Mouse (Mus musculus) urinary bladder, postnatal 4 days (tissue): ENCODE results near the gene Arhgef5.

Experiments used
- DNase-seq, 2 experiments: peaks; one replicate each; pipeline ENCODE4 v3.0.0; 2021 to 2022; ENCODE audit warnings: low spot score in 2 of 2

Arhgef5 gene

DNA sequence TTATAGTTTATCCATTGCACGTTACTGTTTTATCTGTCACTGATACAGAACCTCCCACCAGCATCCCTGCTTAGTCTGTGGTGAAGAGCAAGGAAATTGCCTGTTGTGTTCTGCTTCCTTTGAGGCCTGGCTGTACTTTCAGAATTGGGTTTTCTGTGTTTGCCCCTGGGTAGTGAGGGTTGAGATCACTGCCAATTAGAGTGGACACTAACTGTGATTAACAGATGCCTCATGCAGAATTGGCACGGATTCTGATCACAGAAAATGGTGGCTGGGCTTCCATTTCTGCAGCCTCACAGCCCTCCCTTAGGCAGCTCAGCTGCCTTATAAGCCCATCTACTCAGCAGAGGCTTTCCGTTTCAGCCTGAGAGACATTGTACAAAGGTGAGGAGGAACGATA is 68.1 kb downstream of the Arhgef5 start:
- no peak for DNase-seq

DNA sequence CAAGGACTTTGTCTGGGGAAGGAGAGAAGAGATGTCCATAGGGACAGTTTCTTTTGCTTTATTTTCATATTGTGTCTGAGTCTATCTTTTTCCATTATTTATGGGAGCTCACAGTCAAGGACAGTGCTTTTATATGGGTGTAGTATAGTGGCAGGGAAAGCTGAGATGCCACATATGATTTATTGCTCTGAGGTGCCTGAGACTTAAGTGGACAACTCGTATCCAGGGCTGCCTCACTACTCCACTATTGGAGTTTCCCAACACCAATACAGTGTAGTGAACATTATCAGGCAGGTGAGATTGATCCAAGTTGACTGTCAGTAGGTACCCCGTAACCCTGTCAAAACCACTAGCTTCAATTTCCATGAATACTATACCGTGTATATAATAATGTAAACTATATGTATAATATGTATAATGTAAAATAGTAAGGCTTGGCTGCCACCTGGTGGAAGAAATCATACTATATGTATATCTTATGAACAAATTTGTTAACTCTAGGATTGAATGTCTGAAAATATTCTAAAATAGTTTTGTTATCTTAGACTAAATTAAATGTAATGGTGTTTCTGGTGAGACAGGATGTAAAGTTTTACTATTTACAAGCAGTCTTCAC is 70.3 kb downstream of the Arhgef5 start:
- DNase-seq: no peak

DNA sequence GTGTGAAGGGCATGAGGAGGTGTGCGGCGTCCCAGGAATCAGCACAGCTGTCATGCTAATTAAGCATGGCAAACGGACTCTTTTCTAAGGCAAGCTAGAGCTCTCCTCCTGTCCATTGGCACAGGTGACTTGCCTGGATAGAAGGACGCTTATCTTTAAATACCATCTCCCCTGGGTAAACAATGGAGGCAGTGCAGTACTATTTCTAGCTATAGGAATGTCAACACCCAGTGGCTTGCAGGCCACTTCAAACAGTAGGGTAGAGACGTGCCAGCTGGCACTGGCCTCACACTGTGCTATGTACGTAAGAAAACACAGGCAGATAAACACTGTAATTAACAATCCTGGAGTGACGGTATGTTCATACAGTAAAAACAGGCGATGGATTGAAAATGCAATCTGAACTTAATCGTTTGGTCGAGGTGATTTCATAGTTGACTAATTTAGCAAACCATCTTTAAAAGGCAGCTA is 72.1 kb downstream of the Arhgef5 start:
- no peak for DNase-seq

DNA sequence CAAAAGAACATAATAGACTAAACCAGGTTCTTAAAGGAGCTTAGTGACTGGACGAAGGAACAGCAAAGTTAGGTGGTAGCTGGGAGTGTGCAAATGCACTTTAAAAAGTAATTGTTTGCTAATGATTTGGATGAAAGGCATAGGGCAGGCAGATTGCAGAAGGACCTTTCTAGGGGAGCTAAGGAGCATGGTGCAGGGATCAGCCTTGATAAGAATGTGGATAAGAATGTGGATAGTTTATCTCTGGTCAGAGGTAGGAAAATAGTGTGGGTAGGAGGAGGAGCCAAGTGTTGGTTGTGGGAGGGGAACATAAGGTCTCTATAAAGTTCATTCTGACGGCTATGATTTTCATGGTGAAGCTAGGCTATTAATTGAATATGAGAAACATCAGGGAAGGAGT is 73.4 kb downstream of the Arhgef5 start:
- DNase-seq: no peak
